Mouse (Mus musculus) liver, embryonic 11.5 days (tissue): ENCODE data around the gene Galntl6. TPM values are rescaled to one million over a fixed set of nuclear protein-coding genes. Genes with fewer than 3 reads are reported as not detected.
"Not testable (repeated sequence)": the region's sequence is repeated elsewhere in the genome, so short reads cannot be mapped to it uniquely, and the experiment has no call there.

Experiments
- ATAC-seq: fragments of 200-750 bp; cut with Nextera tagmentation; replicated peaks from 2 replicates; pipeline ENCODE4 v1.8.0; 2017; ENCODE audit warnings: moderate number of reproducible peaks, mild to moderate bottlenecking, moderate TSS enrichment, moderate library complexity; ENCODE audit not compliant: low FRiP score
- DNase-seq: peaks from one replicate; pipeline ENCODE4 v3.0.0-alpha.2; 2017; ENCODE audit warnings: low spot score
- H3K27ac ChIP-seq: fragments of 300-500 bp; sonication (generic); 2 replicates; pipeline ENCODE4 v1.5.1; 2014; ENCODE audit warnings: mild to moderate bottlenecking, low read depth, low read length, control low read depth
- H3K27me3 ChIP-seq: fragments of 300-500 bp; sonication (generic); replicated peaks from 2 replicates; pipeline ENCODE4 v1.6.1; 2014; ENCODE audit warnings: low read length, mixed read lengths; ENCODE audit not compliant: control insufficient read depth, insufficient read depth
- H3K36me3 ChIP-seq: fragments of 300-500 bp; sonication (generic); 2 replicates; pipeline ENCODE4 v1.6.1; 2014; ENCODE audit warnings: mild to moderate bottlenecking, low read length, moderate library complexity, mixed read lengths; ENCODE audit not compliant: control insufficient read depth, insufficient read depth
- H3K4me1 ChIP-seq: fragments of 300-500 bp; sonication (generic); replicated peaks from 2 replicates; pipeline ENCODE4 v1.6.1; 2014; ENCODE audit warnings: low read length, mixed read lengths; ENCODE audit not compliant: control insufficient read depth, insufficient read depth
- H3K4me2 ChIP-seq: fragments of 300-500 bp; sonication (generic); 2 replicates; pipeline ENCODE4 v1.6.1; 2014; ENCODE audit warnings: mild to moderate bottlenecking, control low read depth, moderate library complexity
- H3K4me3 ChIP-seq: fragments of 300-500 bp; sonication (generic); 2 replicates; pipeline ENCODE4 v1.5.1; 2014; ENCODE audit warnings: low read depth, low read length, control low read depth
- H3K9ac ChIP-seq: fragments of 300-500 bp; sonication (generic); 2 replicates; pipeline ENCODE4 v1.6.1; 2014; ENCODE audit warnings: low read depth, low read length, control low read depth
- H3K9me3 ChIP-seq: fragments of 300-500 bp; sonication (generic); 2 replicates; pipeline ENCODE4 v1.6.1; 2016; ENCODE audit warnings: low read length, inconsistent platforms, mixed read lengths; ENCODE audit not compliant: control insufficient read depth
- WGBS: fragments of 180-500 bp; shearing (Covaris S2); extraction: QIAGEN DNeasy Blood & Tissue Kit; methylation state at CpG from one replicate; pipeline ENCODE4 v1.1.7; 2014; 5-methylcytosine and 5-hydroxymethylcytosine counted together
- polyA plus RNA-seq: library from polyadenylated mRNA; unstranded; fragments of >200 nt; fragmentation: Nextera tagmentation; extraction: Ambion mirVana; gene quantifications from 2 replicates; pipeline ENCODE4 v1.2.1, GENCODE M21; 2014

Gene Galntl6
- polyA plus RNA-seq, 1 experiment from 2014 or later = 0.27 TPM

GRCm38 (mm10) chr8:58463342-58463741 is 449.1 kb downstream of the Galntl6 start:
- not testable (repeated sequence) for H3K4me2 ChIP-seq, H3K9me3 ChIP-seq, ATAC-seq, H3K4me1 ChIP-seq, H3K27ac ChIP-seq, H3K4me3 ChIP-seq, H3K27me3 ChIP-seq, H3K36me3 ChIP-seq, DNase-seq, H3K9ac ChIP-seq
- WGBS = 86% methylated on average over 2 of the region's 2 CpGs

GRCm38 (mm10) chr8:58442696-58443095 is 469.7 kb downstream of the Galntl6 start:
- DNase-seq = no peak
- H3K9ac ChIP-seq = no peak overlapping the region
- H3K4me2 ChIP-seq = no peak overlapping the region
- H3K36me3 ChIP-seq = no peaks in the 10 kb centered on the region
- H3K4me3 ChIP-seq = no peak overlapping the region
- no peaks in the 10 kb centered on the region for H3K4me1 ChIP-seq
- no peaks in the 10 kb centered on the region for H3K27me3 ChIP-seq
- 83% methylated on average over 2 of the region's 2 CpGs for WGBS
- no peaks in the 10 kb centered on the region for H3K9me3 ChIP-seq
- ATAC-seq = no peak
- H3K27ac ChIP-seq = no peak overlapping the region

DNA sequence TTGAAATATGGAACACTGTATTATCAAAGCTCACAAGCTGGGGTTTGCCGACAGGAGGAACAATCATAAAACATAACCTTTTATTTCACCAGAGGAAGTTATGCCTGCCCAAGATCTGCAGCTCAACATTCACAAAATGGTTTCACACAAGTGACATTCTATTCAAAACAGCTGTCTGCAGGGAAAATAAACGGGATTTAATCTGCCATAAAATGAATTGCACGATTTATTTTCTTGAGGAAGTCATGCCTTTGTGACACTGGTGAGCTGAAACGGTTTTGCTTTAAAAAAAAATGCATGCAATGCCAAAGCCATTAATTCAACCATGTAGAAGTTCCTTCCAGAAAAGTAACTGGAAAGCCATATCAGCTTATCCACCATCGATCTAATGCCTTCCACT is 494.0 kb downstream of the Galntl6 start:
- H3K27me3 ChIP-seq = no peaks in the 10 kb centered on the region
- no peak overlapping the region for H3K4me3 ChIP-seq
- no peak overlapping the region for H3K4me2 ChIP-seq
- no peak for ATAC-seq
- H3K4me1 ChIP-seq = no peaks in the 10 kb centered on the region
- DNase-seq = no peak
- no peak overlapping the region for H3K9ac ChIP-seq
- no peak overlapping the region for H3K27ac ChIP-seq
- H3K36me3 ChIP-seq = no peaks in the 10 kb centered on the region
- WGBS = 66% methylated on average over 5 of the region's 5 CpGs
- H3K9me3 ChIP-seq = no peaks in the 10 kb centered on the region

GRCm38 (mm10) chr8:58417551-58417950 is 494.9 kb downstream of the Galntl6 start:
- H3K4me2 ChIP-seq = no peak overlapping the region
- WGBS = 71% methylated on average over 1 of the region's 1 CpGs
- H3K27me3 ChIP-seq = no peaks in the 10 kb centered on the region
- no peak overlapping the region for H3K27ac ChIP-seq
- H3K9ac ChIP-seq = no peak overlapping the region
- no peak for DNase-seq
- no peak overlapping the region for H3K4me3 ChIP-seq
- H3K4me1 ChIP-seq = no peaks in the 10 kb centered on the region
- ATAC-seq = no peak
- H3K9me3 ChIP-seq = no peaks in the 10 kb centered on the region
- H3K36me3 ChIP-seq = no peaks in the 10 kb centered on the region

DNA sequence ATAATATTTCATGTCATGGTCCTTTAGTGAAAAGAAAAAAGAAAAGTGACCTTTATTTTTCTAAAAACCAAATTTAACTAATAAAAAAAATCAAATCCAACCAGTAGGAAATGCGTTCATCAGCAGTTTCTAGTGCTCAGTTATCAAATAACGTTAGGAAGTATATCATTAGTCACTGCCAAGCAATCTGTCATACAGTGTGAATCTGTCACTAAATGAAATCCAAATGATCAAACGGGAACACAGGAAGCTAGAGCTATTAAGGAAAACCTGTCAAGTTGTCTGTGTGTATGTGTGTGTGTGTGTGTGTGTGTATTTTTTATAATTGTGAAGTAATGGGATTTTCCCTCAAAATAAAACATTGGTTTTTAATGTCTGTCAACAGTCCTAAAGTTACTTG is 515.9 kb downstream of the Galntl6 start:
- WGBS = 49% methylated on average over 3 of the region's 3 CpGs
- no peaks in the 10 kb centered on the region for H3K27me3 ChIP-seq
- ATAC-seq = no peak

DNA sequence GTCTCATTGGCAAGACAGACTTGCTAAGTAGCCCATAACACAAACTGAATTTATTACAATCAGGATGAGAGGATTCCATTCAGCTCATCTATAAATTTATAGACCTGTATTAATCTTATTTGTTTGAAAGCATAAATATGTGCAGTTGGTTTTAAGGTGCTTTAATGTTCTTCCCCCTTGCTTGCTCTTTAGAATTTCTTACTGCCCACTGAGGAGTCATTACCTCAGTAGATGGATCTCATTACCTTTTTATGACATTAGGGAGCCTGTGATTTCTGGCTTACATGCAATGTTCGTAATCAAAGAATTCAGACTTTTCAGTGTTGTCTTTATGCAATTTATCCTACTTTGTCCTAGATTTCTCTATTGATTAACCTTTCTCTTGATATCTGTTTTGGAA is 516.6 kb downstream of the Galntl6 start:
- Histone ChIP-seq H3K36me3 (no peaks in the 10 kb centered on the region), H3K9ac (no peak overlapping the region), H3K27me3 (no peaks in the 10 kb centered on the region), H3K4me1 (no peaks in the 10 kb centered on the region), H3K9me3 (no peaks in the 10 kb centered on the region), H3K27ac (no peak overlapping the region), H3K4me2 (no peak overlapping the region), H3K4me3 (no peak overlapping the region)
- 85% methylated on average over 1 of the region's 1 CpGs for WGBS
- DNase-seq = no peak
- ATAC-seq = no peak

More for the DNA sequence above, 515.9 kb downstream of the Galntl6 start:
- no peaks in the 10 kb centered on the region for H3K36me3 ChIP-seq
- H3K9ac ChIP-seq = no peak overlapping the region
- H3K27ac ChIP-seq = no peak overlapping the region
- no peak overlapping the region for H3K4me3 ChIP-seq
- DNase-seq = no peak
- H3K4me2 ChIP-seq = no peak overlapping the region
- no peaks in the 10 kb centered on the region for H3K4me1 ChIP-seq
- no peaks in the 10 kb centered on the region for H3K9me3 ChIP-seq

GRCm38 (mm10) chr8:58372389-58372788 is 540.1 kb downstream of the Galntl6 start:
- H3K4me3 ChIP-seq = no peak overlapping the region
- H3K4me1 ChIP-seq = no peaks in the 10 kb centered on the region
- DNase-seq = no peak
- H3K27ac ChIP-seq = no peak overlapping the region
- H3K9ac ChIP-seq = no peak overlapping the region
- WGBS = 90% methylated on average over 2 of the region's 2 CpGs
- no peaks in the 10 kb centered on the region for H3K36me3 ChIP-seq
- H3K27me3 ChIP-seq = no peaks in the 10 kb centered on the region
- no peaks in the 10 kb centered on the region for H3K9me3 ChIP-seq
- ATAC-seq = no peak
- H3K4me2 ChIP-seq = no peak overlapping the region

- ATAC-seq = no peak
- DNase-seq = no peak
- 84% methylated on average over 10 of the region's 10 CpGs for WGBS
- H3K4me2 ChIP-seq = no peak overlapping the region
- H3K27me3 ChIP-seq = no peaks in the 10 kb centered on the region
- H3K9ac ChIP-seq = no peak overlapping the region
- H3K27ac ChIP-seq = no peak overlapping the region
- no peaks in the 10 kb centered on the region for H3K4me1 ChIP-seq
- no peaks in the 10 kb centered on the region for H3K9me3 ChIP-seq
- no peak overlapping the region for H3K4me3 ChIP-seq
- no peaks in the 10 kb centered on the region for H3K36me3 ChIP-seq
Observed at GRCm38 (mm10) chr8:58371979-58372378, 540.5 kb downstream of the Galntl6 start.

- no peak for ATAC-seq
Observed at GRCm38 (mm10) chr8:58331151-58331550, 581.3 kb downstream of the Galntl6 start.

More at GRCm38 (mm10) chr8:58331151-58331550, 581.3 kb downstream of the Galntl6 start:
- Histone ChIP-seq H3K4me3 (no peak overlapping the region), H3K9ac (no peak overlapping the region), H3K4me1 (no peaks in the 10 kb centered on the region), H3K9me3 (no peaks in the 10 kb centered on the region), H3K4me2 (no peak overlapping the region), H3K36me3 (no peaks in the 10 kb centered on the region), H3K27ac (no peak overlapping the region), H3K27me3 (no peaks in the 10 kb centered on the region)
- 62% methylated on average over 1 of the region's 1 CpGs for WGBS
- no peak for DNase-seq
